Mouse (Mus musculus): ENCODE measurements around the gene Ier5.

GRCm38 (mm10) chr1:155062057-155062456, 37.4 kb downstream of the Ier5 start:
- TF ChIP-seq CTCF (IDR thresholded peaks at IDR 0.05; ENCODE audit: low read depth, low read length) (no peak), POLR2A (IDR thresholded peaks at IDR 0.05; ENCODE audit: borderline replicate concordance, low read depth, low read length) (no peak)

Data from bone marrow macrophage, adult 2 months (primary cell).